Mouse (Mus musculus) adrenal gland, postnatal 36 days (tissue): ENCODE measurements around the gene Ephb1. TPM values are rescaled to one million over a fixed set of nuclear protein-coding genes. Genes with fewer than 3 reads are reported as not detected.

ENCODE experiments used
- DNase-seq, 2 experiments: peaks; one replicate each; pipeline ENCODE4 v3.0.0; 2021; ENCODE audit warnings: mixed read lengths in 1 of 2
- total RNA-seq, 2 experiments: library from RNA; stranded (reverse); gene quantifications; 2 replicates each; pipeline ENCODE4 v1.2.3; 2021

Gene Ephb1
- total RNA-seq, 2 experiments from 2014 or later = 2.1 to 3.2 TPM

GRCm38 (mm10) chr9:102245551-102245950, 108.9 kb downstream of the Ephb1 start:
- DNase-seq = no peak

GRCm38 (mm10) chr9:102243296-102243695, 111.2 kb downstream of the Ephb1 start:
- no peak for DNase-seq

GRCm38 (mm10) chr9:102241546-102241945, 112.9 kb downstream of the Ephb1 start:
- DNase-seq = no peak

- no peak for DNase-seq
Measured at GRCm38 (mm10) chr9:102240215-102240614, 114.3 kb downstream of the Ephb1 start.

GRCm38 (mm10) chr9:102235444-102235951, 119.0 kb downstream of the Ephb1 start:
- no peak for DNase-seq

- DNase-seq = no peak
Measured at GRCm38 (mm10) chr9:102231248-102231647, 123.2 kb downstream of the Ephb1 start.

- DNase-seq = peak in 1 of 2 experiments; percentile 29
Measured at GRCm38 (mm10) chr9:102216746-102217566, 137.5 kb downstream of the Ephb1 start.

- DNase-seq = no peak
Measured at GRCm38 (mm10) chr9:102212036-102212383, 142.5 kb downstream of the Ephb1 start.

GRCm38 (mm10) chr9:102211296-102212035, 143.0 kb downstream of the Ephb1 start:
- no peak for DNase-seq

GRCm38 (mm10) chr9:102205518-102205917, 149.0 kb downstream of the Ephb1 start:
- no peak for DNase-seq

GRCm38 (mm10) chr9:102201867-102202266, 152.6 kb downstream of the Ephb1 start:
- no peak for DNase-seq

GRCm38 (mm10) chr9:102196856-102197255, 157.6 kb downstream of the Ephb1 start:
- peak; percentile 43 to 72 for DNase-seq

- DNase-seq = peak; percentile 54 to 67
Measured at GRCm38 (mm10) chr9:102194063-102194462, 160.4 kb downstream of the Ephb1 start.

GRCm38 (mm10) chr9:102192724-102193685, 161.5 kb downstream of the Ephb1 start:
- no peak for DNase-seq

- no peak for DNase-seq
Measured at GRCm38 (mm10) chr9:102190058-102190457, 164.4 kb downstream of the Ephb1 start.

- DNase-seq = peak; percentile 89 to 91
Measured at GRCm38 (mm10) chr9:102189406-102189805, 165.1 kb downstream of the Ephb1 start.

GRCm38 (mm10) chr9:102183663-102184274, 170.7 kb downstream of the Ephb1 start:
- DNase-seq = no peak

GRCm38 (mm10) chr9:102181810-102182490, 172.5 kb downstream of the Ephb1 start:
- DNase-seq = no peak

GRCm38 (mm10) chr9:102181276-102181675, 173.2 kb downstream of the Ephb1 start:
- no peak for DNase-seq

GRCm38 (mm10) chr9:102180486-102180885, 174.0 kb downstream of the Ephb1 start:
- no peak for DNase-seq

GRCm38 (mm10) chr9:102180070-102180469, 174.4 kb downstream of the Ephb1 start:
- no peak for DNase-seq
